Mouse (Mus musculus) retina, postnatal 7 days (tissue): ENCODE measurements around the gene Camkk2.
A peak's percentile ranks its signal among the peaks of the same experiment; 100 is the strongest.

Source experiments
- DNase-seq: peaks from one replicate; pipeline ENCODE4 v3.0.0-alpha.2; 2012; ENCODE audit warnings: low read depth, low spot score

Camkk2 gene

DNA sequence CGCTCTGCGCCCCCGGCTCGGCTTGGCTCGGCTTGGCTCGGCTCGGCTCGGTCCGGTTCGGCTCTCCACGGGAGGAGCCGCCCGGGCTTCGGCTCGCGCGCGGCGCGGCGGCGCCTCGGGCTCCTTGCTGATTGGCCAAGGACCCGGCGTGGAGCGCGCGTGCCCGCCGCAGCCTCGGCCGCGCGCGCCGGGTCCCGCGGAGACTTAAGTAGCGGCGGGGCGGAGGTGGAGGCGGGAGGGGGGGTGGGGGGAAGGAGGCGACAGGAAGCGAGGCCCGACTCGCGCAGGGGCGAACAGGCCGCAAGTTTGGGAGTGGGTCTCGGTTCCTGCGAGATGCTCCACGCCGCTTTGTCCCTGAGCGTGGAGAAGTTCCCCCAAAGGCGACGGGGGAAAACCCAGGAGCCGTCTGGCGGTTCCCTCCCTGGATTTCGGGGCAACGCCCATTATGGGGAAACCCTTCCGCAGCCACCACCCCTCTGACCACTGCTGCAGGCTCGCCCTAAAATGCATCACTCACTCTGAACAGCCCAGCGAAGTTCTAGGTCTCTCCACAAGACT, at the start of gene Camkk2:
TSS of gene Camkk2 (minus strand) at position 133 of the 558 bp plus-strand sequence.
- DNase-seq, result peak; percentile 75

DNA sequence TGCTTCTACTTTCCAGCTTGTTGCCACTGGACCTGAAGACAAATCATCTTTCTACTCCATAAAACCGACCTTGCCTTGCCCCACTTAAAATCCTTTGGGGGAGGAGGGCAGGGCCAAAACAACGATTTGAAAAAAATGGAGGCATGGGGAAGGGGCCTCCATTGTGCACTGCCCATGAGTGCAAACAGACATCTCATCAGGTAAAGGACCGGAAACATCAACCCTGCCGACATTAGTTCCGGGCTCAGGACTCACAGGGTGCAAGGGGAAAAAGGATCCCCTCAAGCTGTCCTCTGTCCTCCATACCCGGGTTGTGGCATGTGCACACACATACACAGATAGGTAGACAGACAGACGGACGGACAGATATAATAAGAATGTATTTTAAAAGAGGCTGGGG, 45.9 kb upstream of the Camkk2 start:
- DNase-seq, result no peak

DNA sequence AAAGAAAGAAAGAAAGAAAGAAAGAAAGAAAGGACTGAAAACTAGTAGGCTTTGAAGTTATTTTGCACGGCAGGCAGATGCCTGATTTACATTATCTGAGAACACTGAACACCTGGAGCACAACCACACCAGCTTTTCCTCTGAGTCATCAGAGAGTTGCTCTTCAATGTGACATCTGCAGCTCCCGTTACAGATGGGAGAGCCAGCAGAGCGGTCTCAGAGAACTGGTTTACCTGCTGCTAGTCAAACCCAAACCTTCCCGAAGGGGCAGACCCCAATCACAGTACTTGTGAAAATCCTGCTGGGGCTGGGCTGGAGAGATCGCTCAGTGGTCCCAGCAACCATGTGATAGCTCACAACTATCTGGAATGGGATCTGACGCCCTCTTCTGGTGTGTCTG, 45.2 kb upstream of the Camkk2 start:
- DNase-seq, result no peak

DNA sequence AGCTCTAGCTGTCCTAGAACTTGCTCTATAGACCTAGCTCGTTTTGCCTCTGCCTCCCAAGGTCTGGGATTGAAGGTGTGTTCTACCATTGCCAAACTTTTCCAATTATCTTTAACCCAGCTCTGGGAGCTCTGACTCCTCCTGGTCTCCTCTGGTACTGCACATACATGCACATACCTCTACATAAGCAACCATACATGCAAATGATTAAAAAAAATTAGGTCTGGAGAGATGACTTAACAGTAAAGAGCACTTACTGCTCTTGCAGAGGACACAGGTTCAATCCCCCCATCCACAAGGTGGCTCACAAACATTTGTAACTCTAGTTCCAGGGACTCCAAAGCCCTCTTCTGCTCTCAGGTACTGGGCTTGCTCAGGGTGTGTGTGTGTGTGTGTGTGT, 44.8 kb upstream of the Camkk2 start:
- DNase-seq, result no peak

DNA sequence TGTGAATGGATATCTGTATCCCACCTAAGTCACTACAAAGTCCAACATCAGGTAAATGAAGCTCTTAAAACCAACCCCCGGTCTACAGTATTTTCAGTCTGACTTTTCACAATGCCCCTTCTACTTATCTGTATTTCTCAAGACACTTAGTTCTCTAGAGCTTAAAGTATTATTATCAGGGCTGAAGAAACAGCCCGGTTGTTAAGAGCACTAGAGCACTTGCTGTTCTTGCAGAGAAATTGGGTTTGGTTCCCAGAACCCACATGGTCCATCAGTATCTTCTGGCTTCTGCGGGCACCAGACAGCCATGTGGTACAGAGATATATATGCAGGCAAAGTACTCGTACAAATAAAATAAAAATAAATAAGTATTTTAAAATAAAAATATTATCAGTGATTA, 43.2 kb upstream of the Camkk2 start:
- DNase-seq, result no peak

DNA sequence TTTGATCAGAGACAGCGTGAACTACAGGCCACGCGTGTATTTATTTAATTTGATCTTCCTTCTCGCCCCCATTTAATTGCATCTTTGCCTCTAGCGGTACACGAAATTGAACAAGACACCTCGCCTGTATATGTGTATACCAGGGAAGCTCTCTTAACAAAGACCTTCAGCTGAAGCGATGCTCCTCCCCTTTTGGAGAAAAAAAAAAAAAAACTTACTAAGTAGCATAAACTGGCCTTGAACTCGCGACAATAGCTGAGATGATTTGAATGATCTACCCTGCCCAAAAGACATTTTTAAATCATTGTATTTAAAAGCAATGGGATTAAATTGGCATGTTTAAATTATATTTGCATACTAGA, 42.3 kb upstream of the Camkk2 start:
- no peak for DNase-seq

DNA sequence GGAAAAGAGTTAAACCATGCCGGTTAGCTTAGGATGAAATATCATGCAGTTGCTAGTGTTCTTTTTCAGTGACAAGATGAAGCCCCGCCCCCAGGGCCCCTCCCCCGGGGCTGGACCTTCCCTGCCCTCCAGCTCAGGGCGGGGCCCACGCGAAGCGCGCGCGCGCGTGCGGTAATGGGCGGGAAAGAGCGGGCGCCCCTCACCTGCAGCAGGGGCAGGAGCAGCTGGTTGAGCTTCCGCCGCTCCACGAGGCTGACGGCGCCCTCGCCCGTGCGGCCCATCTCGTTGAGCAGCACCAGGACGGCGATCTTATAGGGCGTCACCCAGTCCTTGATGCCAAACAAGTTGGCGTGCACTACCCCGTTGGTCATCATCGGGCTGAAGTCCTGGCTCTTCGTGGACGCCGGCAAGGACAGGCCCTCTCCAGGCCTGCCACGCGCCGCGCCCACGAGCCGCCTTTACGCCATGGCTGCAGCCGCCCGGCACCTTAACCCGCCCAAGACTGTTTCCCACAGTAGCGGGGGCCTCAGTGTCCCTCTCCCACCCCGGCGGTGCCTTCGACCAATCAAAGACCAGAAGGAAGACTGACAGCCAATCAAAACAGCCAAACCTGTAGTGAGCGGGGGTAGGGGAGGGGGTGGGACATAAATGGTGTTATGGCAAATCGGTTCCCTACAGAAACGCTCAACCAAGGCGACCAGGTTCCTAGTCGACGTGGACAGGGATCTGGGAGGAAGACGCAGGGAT, 41.7 kb upstream of the Camkk2 start, which contains the start of gene Anapc5:
TSS of gene Anapc5 (minus strand) at position 563 of the 747 bp plus-strand sequence.
- peak; percentile 94 for DNase-seq

DNA sequence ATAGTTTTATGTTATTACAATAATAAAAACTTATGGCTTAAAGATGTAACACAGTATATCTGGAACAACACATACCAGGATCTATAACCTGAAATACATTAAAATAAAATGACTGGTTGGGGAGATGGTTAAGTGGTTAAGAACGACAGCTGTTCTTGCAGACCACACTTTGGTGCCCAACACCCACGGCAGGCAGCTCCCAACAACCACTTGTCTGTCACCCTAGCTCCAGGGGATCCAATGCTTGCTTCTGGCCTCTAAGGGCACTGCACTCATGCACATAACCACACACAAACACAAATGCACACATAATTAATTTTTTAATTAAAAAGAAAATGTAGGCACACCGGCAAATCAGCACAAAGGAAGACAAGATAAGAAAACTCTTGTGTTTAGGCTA, 33.5 kb upstream of the Camkk2 start:
- no peak for DNase-seq

DNA sequence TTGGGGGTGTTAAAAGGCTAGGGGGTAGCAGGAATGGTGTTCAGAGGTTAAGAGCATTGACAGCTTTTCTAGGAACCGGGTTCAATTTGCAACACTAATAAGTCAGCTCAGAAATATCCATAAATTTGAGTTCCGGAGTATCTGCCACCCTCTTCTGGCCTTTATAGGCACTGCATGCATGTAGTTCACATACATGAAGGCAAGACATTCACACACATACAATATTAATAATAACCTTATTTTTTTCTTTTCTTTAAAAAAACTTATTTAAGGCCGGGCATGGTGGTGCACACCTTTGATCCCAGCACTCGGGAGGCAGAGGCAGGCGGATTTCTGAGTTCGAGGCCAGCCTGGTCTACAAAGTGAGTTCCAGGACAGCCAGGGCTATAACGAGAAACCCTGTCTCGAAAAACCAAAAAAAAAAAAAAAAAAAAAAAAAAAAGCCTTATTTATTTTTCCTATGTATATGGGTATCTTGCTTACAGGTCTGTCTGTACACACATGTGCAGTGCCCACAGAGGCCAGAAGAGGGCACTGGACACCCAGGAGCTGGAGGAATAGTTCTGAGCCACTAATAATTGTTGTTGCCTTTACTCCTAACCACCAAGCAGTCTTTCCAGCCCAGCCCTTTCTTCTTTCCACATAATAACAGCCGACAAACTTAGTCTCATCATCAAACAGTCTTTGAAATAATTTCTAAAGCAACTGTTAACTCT, 32.3 kb upstream of the Camkk2 start:
- DNase-seq, result peak; percentile 68

DNA sequence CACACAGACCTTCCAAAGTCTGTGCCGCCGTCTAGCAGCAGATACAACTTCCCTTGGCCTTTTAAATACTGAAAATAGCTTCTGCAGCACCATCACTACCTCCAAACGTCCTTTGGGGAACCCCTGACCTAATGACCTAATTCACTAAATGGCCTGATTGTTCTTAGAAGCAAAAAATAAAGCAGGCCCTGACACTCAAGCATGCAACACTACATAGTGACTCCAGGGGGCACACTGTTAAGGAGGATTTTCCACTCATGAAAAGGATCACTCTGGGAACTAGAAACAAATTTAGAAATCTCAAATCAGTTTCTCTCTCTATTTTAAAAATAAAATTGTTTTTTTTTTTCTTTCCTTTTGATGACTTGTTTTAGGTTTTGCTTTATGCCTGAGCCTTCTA, 26.3 kb upstream of the Camkk2 start:
- no peak for DNase-seq

DNA sequence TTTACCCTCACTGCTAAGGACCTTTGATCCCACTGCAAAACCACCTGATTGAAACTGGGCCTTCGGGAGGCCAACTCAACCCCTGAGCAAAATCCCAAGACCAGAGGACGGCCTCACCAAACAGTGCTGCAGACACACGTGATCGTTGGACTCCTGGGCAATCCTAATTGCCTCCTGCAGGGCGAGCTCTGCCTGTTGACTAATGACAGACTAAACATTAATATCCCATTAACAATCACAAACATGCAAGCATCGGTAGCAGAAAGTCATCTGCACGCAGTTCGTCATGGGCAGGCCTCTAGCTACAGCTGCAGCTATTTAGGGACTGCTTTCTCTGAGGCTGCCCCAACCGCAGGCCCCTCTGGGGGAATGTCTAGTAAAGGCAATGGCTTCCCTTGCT, 23.5 kb upstream of the Camkk2 start:
- no peak for DNase-seq

DNA sequence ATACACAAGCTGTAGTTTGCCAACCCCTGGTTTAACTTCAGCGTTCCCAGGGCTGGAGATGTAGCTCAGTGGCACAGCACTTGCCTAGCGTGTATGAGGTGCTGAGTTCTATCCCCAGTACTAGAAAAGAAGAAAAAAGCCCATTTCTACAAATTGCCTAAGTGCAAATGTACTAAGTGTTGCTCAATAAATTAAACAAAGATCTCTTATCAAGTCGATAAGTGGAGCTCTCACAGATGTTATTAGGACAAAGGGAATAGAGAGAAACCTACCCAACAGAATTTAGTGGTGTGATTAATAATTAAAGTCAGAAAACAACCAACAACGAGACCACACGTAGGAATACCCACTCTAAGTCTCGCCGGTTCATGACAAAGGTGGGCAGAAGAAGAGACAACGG, 22.5 kb upstream of the Camkk2 start:
- DNase-seq, result no peak

DNA sequence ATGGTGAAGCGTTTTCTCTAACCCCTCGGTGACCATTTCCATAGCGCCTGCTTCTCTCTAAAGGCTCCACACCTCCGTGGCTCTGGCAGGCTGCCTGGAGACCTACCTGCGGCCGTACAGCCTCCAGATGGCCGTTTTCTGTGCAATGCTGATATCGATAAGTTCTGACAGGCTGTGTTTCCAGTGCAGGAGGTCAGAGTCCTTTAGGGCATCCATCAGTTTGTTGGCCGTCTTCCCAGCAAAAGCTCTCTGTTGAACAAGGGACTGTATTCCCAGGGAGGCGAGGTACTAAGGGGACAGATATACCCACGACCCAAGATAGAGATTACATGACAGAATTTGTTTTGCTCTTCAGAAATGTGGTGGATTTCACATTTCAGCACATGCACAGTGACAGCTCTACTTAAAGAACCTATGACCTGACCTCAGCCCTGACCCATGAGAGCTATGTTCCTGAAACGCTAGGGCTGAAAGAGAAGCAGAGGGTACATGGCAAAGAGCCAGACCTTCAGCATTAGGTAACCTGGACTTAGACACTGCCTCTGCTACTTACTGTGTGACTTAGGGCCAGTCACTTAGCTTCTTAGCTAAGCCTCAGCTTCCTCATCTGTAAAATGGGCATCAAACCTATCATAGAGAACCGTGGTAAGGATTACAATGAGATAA, 21.3 kb upstream of the Camkk2 start:
- DNase-seq, result no peak

DNA sequence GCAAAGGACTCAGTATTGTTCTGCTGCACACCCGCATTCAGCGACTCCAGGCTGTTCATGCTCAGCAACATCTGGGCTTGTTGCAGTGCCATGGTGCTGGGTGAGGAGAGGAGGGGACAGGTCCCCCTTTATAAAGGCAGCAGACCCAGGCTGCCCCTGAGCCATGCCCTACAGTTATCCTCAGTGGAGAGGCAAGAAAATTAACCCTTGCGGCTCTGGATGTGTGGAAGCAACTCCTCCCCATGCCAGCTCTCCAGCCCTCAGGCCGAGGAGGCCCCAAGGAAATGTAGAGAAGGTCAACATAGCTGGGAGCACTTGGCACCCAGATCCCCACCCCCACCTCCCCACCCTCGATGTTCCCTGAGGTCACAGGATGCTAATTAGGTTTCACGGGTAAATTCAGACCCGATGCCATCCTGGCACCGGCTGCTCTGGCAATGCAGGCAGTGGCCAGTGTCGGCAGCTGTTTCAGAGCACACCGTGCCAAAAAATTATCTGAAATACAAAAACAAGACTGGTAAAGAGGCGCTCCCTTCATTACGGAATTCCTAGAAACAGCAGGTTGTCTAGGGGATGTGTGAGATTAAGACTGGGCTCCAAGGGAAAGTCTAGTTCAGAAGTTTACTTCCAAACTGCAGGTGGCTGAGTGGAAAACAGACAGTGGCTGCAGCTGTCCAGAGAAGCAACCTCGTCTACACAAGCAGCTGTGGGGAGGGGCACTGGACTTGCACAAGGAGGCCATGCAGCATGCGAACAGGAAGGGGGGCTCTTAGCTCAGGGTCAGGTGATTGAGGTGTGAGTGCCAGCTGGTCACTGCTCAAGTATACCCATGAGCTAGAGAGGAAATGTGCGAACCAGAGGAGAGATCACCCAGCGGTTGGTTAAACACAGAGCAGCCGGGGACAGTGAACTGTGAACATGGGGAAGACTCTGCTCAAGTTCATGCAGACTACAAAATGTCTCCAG, 20.5 kb upstream of the Camkk2 start:
- no peak for DNase-seq

DNA sequence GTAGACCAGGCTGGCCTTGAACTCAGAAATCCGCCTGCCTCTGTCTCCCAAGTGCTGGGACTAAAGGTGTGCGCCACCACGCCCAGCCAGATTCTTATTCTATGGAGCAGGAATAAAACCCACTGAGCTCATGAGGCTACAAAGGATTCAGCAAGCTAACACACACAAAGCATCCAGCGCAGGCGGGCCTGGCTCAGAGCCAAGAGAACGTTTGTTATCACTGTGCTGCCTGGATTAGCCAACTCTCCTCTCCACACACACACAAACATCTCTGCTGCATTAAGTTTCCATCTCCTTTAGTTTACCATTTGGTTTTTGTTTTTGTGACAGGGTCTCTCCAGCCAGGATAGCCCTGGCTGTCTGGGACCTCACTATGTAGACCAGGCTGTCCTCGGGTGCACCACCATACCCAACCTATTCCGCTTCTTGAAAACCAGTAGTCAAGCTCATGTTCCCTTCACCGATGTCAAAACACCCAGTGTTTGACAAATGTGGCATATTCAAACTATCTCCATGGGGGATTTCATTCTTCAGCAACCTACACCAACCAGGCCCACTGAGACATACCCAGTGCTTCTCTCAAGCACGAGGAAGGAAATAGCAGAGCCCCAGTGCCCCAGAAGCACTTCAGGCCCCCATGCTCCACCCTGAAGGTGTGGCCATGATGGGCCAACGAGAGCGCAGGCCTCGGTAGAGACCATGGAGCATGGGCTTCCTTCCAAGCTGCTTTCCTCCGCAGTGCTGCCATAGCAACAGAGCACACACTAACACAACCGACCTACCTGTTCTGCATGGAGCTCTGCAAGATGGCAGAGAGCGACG, 19.6 kb upstream of the Camkk2 start:
- DNase-seq, result no peak

DNA sequence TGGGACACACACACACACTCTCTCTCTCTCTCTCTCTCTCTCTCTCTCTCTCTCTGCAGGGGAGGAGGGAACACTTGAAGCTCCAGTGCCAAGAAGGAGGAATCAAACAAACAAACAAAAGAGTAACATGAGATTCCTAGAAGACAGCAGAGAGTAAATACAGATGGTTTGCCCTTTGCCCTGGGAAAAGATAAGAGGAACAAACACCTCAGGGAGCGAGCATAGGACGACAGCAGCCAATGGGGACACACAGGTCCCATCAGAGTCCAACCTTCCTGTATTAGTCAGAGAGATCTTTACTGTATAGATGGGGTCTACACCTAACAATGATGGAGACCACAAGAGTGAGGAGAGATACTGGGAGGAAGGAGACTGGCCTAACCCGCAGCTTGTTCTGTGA, 18.7 kb upstream of the Camkk2 start:
- no peak for DNase-seq

DNA sequence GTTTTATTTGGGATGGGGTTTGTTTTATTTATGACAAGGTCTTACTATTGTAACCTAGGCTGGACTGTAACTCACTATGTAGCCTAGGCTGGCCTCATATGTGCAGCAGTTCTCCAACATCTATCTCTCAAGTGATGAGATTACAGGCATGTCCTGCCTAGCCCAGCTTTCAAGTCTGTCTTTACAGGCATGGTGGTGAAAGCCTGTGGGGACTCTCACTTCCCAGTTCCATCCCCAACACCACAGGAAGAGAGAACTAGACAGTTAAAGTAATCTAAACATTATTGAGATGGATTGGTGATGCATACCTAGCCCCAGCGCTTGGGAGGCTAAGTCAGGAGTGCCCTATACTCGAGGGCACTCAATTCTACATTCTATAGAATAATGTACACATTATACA, 9.5 kb upstream of the Camkk2 start:
- no peak for DNase-seq

DNA sequence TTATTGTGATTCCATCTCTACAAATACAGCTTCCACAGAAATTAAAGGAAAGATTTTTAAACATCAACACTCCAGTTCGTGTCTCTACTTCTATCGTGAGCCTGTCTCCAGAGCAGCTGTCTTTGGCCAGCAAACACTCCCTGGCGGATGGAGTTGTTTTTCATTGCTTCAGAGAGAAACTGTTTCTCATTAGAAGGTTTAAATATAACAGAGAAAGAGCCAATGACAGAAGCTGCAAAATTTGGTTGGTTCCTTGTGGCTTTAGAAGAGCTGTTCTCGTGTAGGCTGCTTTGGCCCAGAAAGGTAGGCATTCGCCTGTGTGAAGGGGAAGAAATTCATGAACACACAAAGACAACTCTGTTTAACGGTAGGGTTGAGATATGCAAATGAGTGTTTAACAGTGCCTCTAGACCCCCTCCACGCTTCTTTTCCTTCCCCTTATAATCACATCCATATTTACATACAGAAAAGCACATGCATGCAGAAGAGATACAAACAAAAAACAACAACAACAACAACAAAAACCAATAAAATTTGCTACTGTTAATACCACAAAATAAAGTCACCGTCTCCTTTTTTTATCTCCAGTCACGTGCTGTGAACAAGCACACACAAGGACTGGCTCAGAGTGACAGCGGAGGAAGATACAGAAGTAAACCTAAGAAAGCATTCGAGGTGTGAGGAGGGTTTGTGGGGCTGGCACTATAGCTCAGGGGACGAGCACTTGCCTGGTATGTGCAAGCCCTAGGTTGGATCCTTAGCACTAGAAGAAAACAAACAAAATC, 7.0 kb upstream of the Camkk2 start:
- DNase-seq, result no peak

DNA sequence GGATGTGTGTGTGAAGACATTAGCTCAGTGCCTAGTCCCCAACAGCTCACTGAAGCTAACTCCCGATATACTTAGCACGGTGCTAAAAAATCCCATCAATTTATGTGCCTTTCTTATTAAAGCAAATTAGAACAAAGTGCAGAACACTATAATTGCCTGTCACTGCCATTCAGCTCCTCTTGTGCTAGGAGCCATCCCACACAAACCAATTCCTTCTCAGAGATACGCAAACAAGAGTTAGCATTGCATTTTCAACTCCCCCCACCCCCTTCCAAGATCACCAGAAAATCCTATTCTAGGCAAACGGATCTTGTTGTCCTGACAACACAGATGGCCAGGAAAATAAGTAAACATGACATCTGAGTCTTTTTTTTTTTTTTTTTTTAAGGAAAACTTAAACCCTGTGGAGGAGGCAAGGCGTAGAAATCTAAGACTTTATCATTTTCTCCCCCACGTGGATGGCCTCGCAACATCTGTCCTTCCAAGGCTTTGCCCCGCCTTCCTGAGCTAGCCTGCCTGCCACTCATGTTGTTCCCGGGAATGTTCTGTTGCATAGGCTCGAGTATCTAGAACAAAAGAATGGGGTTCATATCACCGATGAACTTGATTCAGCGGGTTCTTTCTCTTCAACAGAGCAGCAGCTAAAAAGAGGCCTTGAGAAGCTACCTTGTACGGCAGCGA, 4.7 kb upstream of the Camkk2 start:
- no peak for DNase-seq
